Mouse (Mus musculus) MEL (cell line): Measurements from ENCODE around the gene Mylk3. TPM values are rescaled to one million over a fixed set of nuclear protein-coding genes. Genes with fewer than 3 reads are reported as not detected.
A peak's percentile ranks its signal among the peaks of the same experiment; 100 is the strongest.

Experiments
- DNase-seq: peaks from one replicate; pipeline ENCODE4 v3.0.0; 2011; ENCODE audit warnings: low read depth, low spot score
- H3K27ac ChIP-seq: 2 replicates; pipeline ENCODE4 v1.5.1; 2012; ENCODE audit warnings: low read depth, mild to moderate bottlenecking, control low read depth, low read length, moderate library complexity; ENCODE audit not compliant: control insufficient read depth
- H3K27me3 ChIP-seq, 2 experiments: fragments of 150-350 bp in 1 of 2; sonication (generic) in 1 of 2; 2 replicates each; pipeline ENCODE4 v1.6.1; 2012; ENCODE audit warnings: low read length in 2 of 2, mild to moderate bottlenecking in 2 of 2, improper control_type of control experiment in 1 of 2, moderate library complexity in 1 of 2; ENCODE audit not compliant: insufficient read depth in 2 of 2, control insufficient read depth in 1 of 2
- H3K36me3 ChIP-seq, 2 experiments: 2 replicates each; pipeline ENCODE4 v1.6.1; 2012 to 2014; ENCODE audit warnings: low read length in 2 of 2, improper control_type of control experiment in 1 of 2, inconsistent platforms in 1 of 2, mild to moderate bottlenecking in 1 of 2; ENCODE audit not compliant: insufficient read depth in 2 of 2, control insufficient read depth in 1 of 2
- H3K4me1 ChIP-seq, 2 experiments: fragments of 150-350 bp in 1 of 2; sonication (generic) in 1 of 2; 2 replicates each; pipeline ENCODE4 v1.6.1; 2012; ENCODE audit warnings: low read length in 2 of 2, improper control_type of control experiment in 1 of 2, mild to moderate bottlenecking in 1 of 2; ENCODE audit not compliant: insufficient read depth in 2 of 2, control insufficient read depth in 1 of 2
- H3K4me3 ChIP-seq, 2 experiments: fragments of 150-350 bp in 1 of 2; sonication (generic) in 1 of 2; 2 replicates each; pipeline ENCODE4 v1.5.1; 2012; ENCODE audit warnings: low read depth in 2 of 2, low read length in 2 of 2, mild to moderate bottlenecking in 2 of 2, moderate library complexity in 2 of 2, control low read depth in 1 of 2, improper control_type of control experiment in 1 of 2; ENCODE audit not compliant: control insufficient read depth in 1 of 2, insufficient read depth in 1 of 2
- H3K79me2 ChIP-seq: 2 replicates; pipeline ENCODE4 v1.6.1; 2012; ENCODE audit warnings: mild to moderate bottlenecking, low read length, moderate library complexity; ENCODE audit not compliant: control insufficient read depth, poor library complexity, insufficient read depth
- H3K9ac ChIP-seq: 2 replicates; pipeline ENCODE4 v1.6.1; 2012; ENCODE audit warnings: low read depth, mild to moderate bottlenecking, control low read depth, low read length, moderate library complexity; ENCODE audit not compliant: control insufficient read depth, poor library complexity, severe bottlenecking
- H3K9me3 ChIP-seq: fragments of 150-350 bp; sonication (generic); replicated peaks from 2 replicates; pipeline ENCODE4 v1.6.1; 2012; ENCODE audit warnings: mild to moderate bottlenecking, low read length, improper control_type of control experiment, moderate library complexity; ENCODE audit not compliant: insufficient read depth
- BHLHE40 ChIP-seq: IDR thresholded peaks from 2 replicates; pipeline ENCODE4 v1.6.1; 2012; ENCODE audit warnings: low read depth, mild to moderate bottlenecking, inconsistent platforms, low read length, improper control_type of control experiment, borderline replicate concordance
- CHD1 ChIP-seq: IDR thresholded peaks from 2 replicates; pipeline ENCODE4 v1.6.1; 2012; ENCODE audit warnings: low read depth, mild to moderate bottlenecking, inconsistent platforms, low read length, improper control_type of control experiment
- CHD2 ChIP-seq: IDR thresholded peaks from 2 replicates; pipeline ENCODE4 v1.6.1; 2011; ENCODE audit warnings: low read length, improper control_type of control experiment
- CTCF ChIP-seq, 3 experiments: IDR thresholded peaks in 2 of 3; conservative IDR thresholded peaks in 1 of 3; 2 replicates each; pipeline ENCODE4 v1.5.1; 2011 to 2012; ENCODE audit warnings: low read length in 3 of 3, low read depth in 2 of 3, mild to moderate bottlenecking in 2 of 3, improper control_type of control experiment in 1 of 3, inconsistent platforms in 1 of 3, mixed read lengths in 1 of 3, moderate library complexity in 1 of 3; ENCODE audit not compliant: control insufficient read depth in 1 of 3, insufficient read depth in 1 of 3, poor library complexity in 1 of 3, severe bottlenecking in 1 of 3
- E2F4 ChIP-seq: IDR thresholded peaks from 2 replicates; pipeline ENCODE4 v1.6.1; 2011; ENCODE audit warnings: low read depth, low read length, improper control_type of control experiment, borderline replicate concordance
- ELF1 ChIP-seq: IDR thresholded peaks from 2 replicates; pipeline ENCODE4 v1.6.1; 2014; ENCODE audit warnings: low read depth, mild to moderate bottlenecking, inconsistent platforms, low read length, improper control_type of control experiment, moderate library complexity
- EP300 ChIP-seq, 2 experiments: IDR thresholded peaks; 2 replicates each; pipeline ENCODE4 v1.6.1; 2011; ENCODE audit warnings: improper control_type of control experiment in 2 of 2, low read length in 2 of 2, low read depth in 1 of 2, mild to moderate bottlenecking in 1 of 2
- ETS1 ChIP-seq: IDR thresholded peaks from 2 replicates; pipeline ENCODE4 v1.6.1; 2012; ENCODE audit warnings: low read depth, mild to moderate bottlenecking, inconsistent platforms, low read length, improper control_type of control experiment, moderate library complexity
- GATA1 ChIP-seq: IDR thresholded peaks from 2 replicates; pipeline ENCODE4 v1.6.1; 2011; ENCODE audit warnings: low read depth, low read length, improper control_type of control experiment
- HCFC1 ChIP-seq: IDR thresholded peaks from 2 replicates; pipeline ENCODE4 v1.6.1; 2012; ENCODE audit warnings: low read depth, mild to moderate bottlenecking, inconsistent platforms, low read length, improper control_type of control experiment, moderate library complexity
- JUND ChIP-seq: IDR thresholded peaks from 2 replicates; pipeline ENCODE4 v1.6.1; 2011; ENCODE audit warnings: low read depth, mild to moderate bottlenecking, improper control_type of control experiment, low read length
- KAT2A ChIP-seq: conservative IDR thresholded peaks from 2 replicates; pipeline ENCODE4 v1.6.1; 2012; ENCODE audit warnings: low read depth, low read length, improper control_type of control experiment, inconsistent platforms
- MAFK ChIP-seq: IDR thresholded peaks from 2 replicates; pipeline ENCODE4 v1.6.1; 2011; ENCODE audit warnings: low read depth, mild to moderate bottlenecking, low read length, improper control_type of control experiment, borderline replicate concordance
- MAX ChIP-seq: IDR thresholded peaks from 2 replicates; pipeline ENCODE4 v1.6.1; 2011; ENCODE audit warnings: low read length, improper control_type of control experiment
- MAZ ChIP-seq: IDR thresholded peaks from 2 replicates; pipeline ENCODE4 v1.6.1; 2012; ENCODE audit warnings: low read depth, mild to moderate bottlenecking, inconsistent platforms, low read length, improper control_type of control experiment
- MEF2A ChIP-seq: IDR thresholded peaks from 2 replicates; pipeline ENCODE4 v1.6.1; 2014; ENCODE audit warnings: low read depth, mild to moderate bottlenecking, inconsistent platforms, low read length, improper control_type of control experiment; ENCODE audit not compliant: poor library complexity, insufficient replicate concordance, severe bottlenecking; ENCODE audit errors: extremely low read depth
- MXI1 ChIP-seq: IDR thresholded peaks from 2 replicates; pipeline ENCODE4 v1.6.1; 2011; ENCODE audit warnings: mild to moderate bottlenecking, low read depth, low read length, improper control_type of control experiment
- MYB ChIP-seq: IDR thresholded peaks from 2 replicates; pipeline ENCODE4 v1.6.1; 2011; ENCODE audit warnings: mild to moderate bottlenecking, low read depth, low read length, improper control_type of control experiment
- MYC ChIP-seq: IDR thresholded peaks from 2 replicates; pipeline ENCODE4 v1.6.1; 2011; ENCODE audit warnings: low read depth, mild to moderate bottlenecking, low read length, improper control_type of control experiment, moderate library complexity
- NELFE ChIP-seq: IDR thresholded peaks from 2 replicates; pipeline ENCODE4 v1.6.1; 2011; ENCODE audit warnings: low read depth, low read length, improper control_type of control experiment
- POLR2A ChIP-seq, 2 experiments: IDR thresholded peaks; 2 replicates each; pipeline ENCODE4 v1.6.1; 2011 to 2012; ENCODE audit warnings: low read length in 2 of 2, mild to moderate bottlenecking in 2 of 2, control low read depth in 1 of 2, improper control_type of control experiment in 1 of 2, low read depth in 1 of 2, moderate library complexity in 1 of 2; ENCODE audit not compliant: control insufficient read depth in 1 of 2, insufficient read depth in 1 of 2, poor library complexity in 1 of 2
- POLR2AphosphoS2 ChIP-seq: IDR thresholded peaks from 2 replicates; pipeline ENCODE4 v1.6.1; 2011; ENCODE audit warnings: low read length, improper control_type of control experiment
- POLR2AphosphoS5 ChIP-seq: IDR thresholded peaks from 2 replicates; pipeline ENCODE4 v1.6.1; 2012; ENCODE audit warnings: low read depth, borderline replicate concordance, mild to moderate bottlenecking, inconsistent platforms, low read length, moderate library complexity, mixed read lengths
- RAD21 ChIP-seq: IDR thresholded peaks from 2 replicates; pipeline ENCODE4 v1.6.1; 2011; ENCODE audit warnings: mild to moderate bottlenecking, low read depth, low read length, improper control_type of control experiment
- SIN3A ChIP-seq: IDR thresholded peaks from 2 replicates; pipeline ENCODE4 v1.6.1; 2012; ENCODE audit warnings: low read length, improper control_type of control experiment, inconsistent platforms
- SMC3 ChIP-seq: IDR thresholded peaks from 2 replicates; pipeline ENCODE4 v1.6.1; 2011; ENCODE audit warnings: low read depth, low read length, improper control_type of control experiment
- TAL1 ChIP-seq: IDR thresholded peaks from 2 replicates; pipeline ENCODE4 v1.6.1; 2012; ENCODE audit warnings: mild to moderate bottlenecking, inconsistent platforms, low read length, moderate library complexity, mixed read lengths
- TCF12 ChIP-seq: IDR thresholded peaks from 2 replicates; pipeline ENCODE4 v1.6.1; 2014; ENCODE audit warnings: low read depth, mild to moderate bottlenecking, inconsistent platforms, low read length, improper control_type of control experiment, moderate library complexity
- UBTF ChIP-seq: IDR thresholded peaks from 2 replicates; pipeline ENCODE4 v1.6.1; 2012; ENCODE audit warnings: low read depth, mild to moderate bottlenecking, inconsistent platforms, low read length, improper control_type of control experiment, moderate library complexity, borderline replicate concordance; ENCODE audit not compliant: insufficient read depth
- USF1 ChIP-seq: IDR thresholded peaks from 2 replicates; pipeline ENCODE4 v1.6.1; 2014; ENCODE audit warnings: low read depth, mild to moderate bottlenecking, inconsistent platforms, low read length, improper control_type of control experiment, moderate library complexity
- USF2 ChIP-seq, 2 experiments: IDR thresholded peaks; 2 replicates each; pipeline ENCODE4 v1.6.1; 2011 to 2012; ENCODE audit warnings: improper control_type of control experiment in 2 of 2, low read length in 2 of 2, borderline replicate concordance in 1 of 2, inconsistent platforms in 1 of 2, low read depth in 1 of 2, mild to moderate bottlenecking in 1 of 2; ENCODE audit not compliant: insufficient read depth in 1 of 2
- ZC3H11A ChIP-seq: IDR thresholded peaks from 2 replicates; pipeline ENCODE4 v1.6.1; 2012; ENCODE audit warnings: low read depth, mild to moderate bottlenecking, inconsistent platforms, low read length, improper control_type of control experiment
- ZKSCAN1 ChIP-seq: IDR thresholded peaks from 2 replicates; pipeline ENCODE4 v1.6.1; 2012; ENCODE audit warnings: low read depth, mild to moderate bottlenecking, inconsistent platforms, low read length, improper control_type of control experiment, moderate library complexity
- ZMIZ1 ChIP-seq: IDR thresholded peaks from 2 replicates; pipeline ENCODE4 v1.6.1; 2012; ENCODE audit warnings: low read depth, mild to moderate bottlenecking, inconsistent platforms, low read length, improper control_type of control experiment, moderate library complexity
- ZNF384 ChIP-seq: IDR thresholded peaks from 2 replicates; pipeline ENCODE4 v1.6.1; 2012; ENCODE audit warnings: low read depth, mild to moderate bottlenecking, inconsistent platforms, low read length, improper control_type of control experiment
- polyA plus RNA-seq, 2 experiments: library from polyadenylated mRNA; stranded (reverse) in 1 of 2; unstranded in 1 of 2; fragments of >175 nt in 1 of 2; fragments of >200 nt in 1 of 2; gene quantifications; 2 replicates each; pipeline versions ENCODE4 v1.2.1 to v1.2.4; 2012; ENCODE audit warnings: low replicate concordance in 2 of 2, low read depth in 1 of 2; ENCODE audit not compliant: insufficient read length in 2 of 2, insufficient read depth in 1 of 2, missing spikeins in 1 of 2
- total RNA-seq: library from RNA; depleted of rRNA; stranded (reverse); fragments of 300-350 nt; gene quantifications from 2 replicates; pipeline ENCODE4 v1.2.3, GENCODE M21; 2012

Mylk3 gene
- total and polyA plus RNA-seq, 3 experiments, result 9.5 to 10.4 TPM; not detected in 1

DNA sequence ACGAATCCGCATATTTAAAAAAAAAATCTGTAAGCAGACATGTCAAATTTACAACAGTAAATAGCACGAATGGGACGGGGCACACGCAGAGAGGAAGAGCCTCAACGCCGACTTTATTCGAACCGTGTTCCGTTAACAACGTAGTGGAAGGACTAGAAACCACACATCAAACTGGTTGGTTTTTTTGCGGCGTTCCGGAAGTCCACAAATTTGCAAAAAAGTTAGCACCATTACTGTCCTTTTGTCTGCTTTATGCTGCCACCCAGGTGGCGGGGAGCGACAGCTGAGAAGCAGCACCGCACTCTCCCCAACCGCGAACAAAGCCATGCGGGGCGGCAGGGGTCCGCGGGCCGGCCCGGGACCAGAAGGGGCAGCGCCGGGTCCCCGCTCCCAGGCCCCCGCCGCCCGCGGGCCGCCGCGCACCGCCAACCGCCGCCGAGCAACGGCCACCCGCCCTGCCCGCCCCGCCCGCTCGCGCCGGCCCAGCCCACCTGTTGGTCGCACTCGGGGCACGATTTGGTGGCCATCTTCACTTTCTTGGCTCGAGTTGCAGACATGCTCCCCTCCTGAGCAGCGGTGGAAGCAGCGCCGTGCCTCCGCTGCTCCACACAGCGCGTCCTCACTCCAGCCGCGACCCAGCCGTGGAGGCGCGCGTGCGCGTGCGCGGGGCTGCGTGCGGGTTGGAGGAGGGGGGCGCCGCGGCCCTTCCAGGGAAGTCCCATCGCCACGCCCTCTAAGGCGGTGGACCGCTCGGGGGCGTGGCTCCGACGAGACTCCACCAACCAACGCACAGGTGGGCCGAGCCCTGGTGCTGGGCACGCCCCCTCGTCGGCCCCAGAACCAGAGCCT, 46.2 kb upstream of the Mylk3 start, which contains the start of gene 4921524J17Rik:
Gene 4921524J17Rik (minus strand): TSS at position 666 of the 849 bp plus-strand sequence.
- Histone ChIP-seq H3K9me3 (no peaks in the 10 kb centered on the region), H3K4me1 (peaks cover 17 to 18% of the 10 kb centered on the region in 2 experiments)
- DNase-seq, result peak; percentile 96
- TF ChIP-seq POLR2A (IDR thresholded peaks at IDR 0.05; ENCODE audit: control insufficient read depth in 1 of 2, insufficient read depth in 1 of 2, low read depth in 1 of 2, low read length in 2 of 2, poor library complexity in 1 of 2) (peak; percentile 90), CHD1 (no peak), JUND (no peak), SIN3A (peak; percentile 34; the same call in 1 of the 2 replicates), ZC3H11A (no peak), RAD21 (no peak), ZNF384 (peak; percentile 42; the same call in 1 of the 2 replicates), EP300 (IDR thresholded peaks at IDR 0.05; ENCODE audit: low read depth in 1 of 2, low read length in 2 of 2) (peak in 1 of 2 experiments; percentile 8; a peak in 1 of 4 replicates), POLR2AphosphoS2 (peak; percentile 65; the same call in 1 of the 2 replicates), KAT2A (no peak), CTCF (IDR thresholded peaks at IDR 0.05 in 2 of 3, conservative IDR thresholded peaks at IDR 0.05 in 1 of 3; ENCODE audit: control insufficient read depth in 1 of 3, insufficient read depth in 1 of 3, low read depth in 2 of 3, low read length in 3 of 3, poor library complexity in 1 of 3, severe bottlenecking in 1 of 3) (no peak), MEF2A (no peak), HCFC1 (peak; percentile 55; the same call in 1 of the 2 replicates), E2F4 (no peak), SMC3 (no peak), UBTF (no peak), ZMIZ1 (peak; percentile 81), MYC (0 out of 2 replicates have a peak, but pooled peaks have one; percentile 6), POLR2AphosphoS5 (no peak), MAFK (no peak), MXI1 (peak; percentile 58), TCF12 (0 out of 2 replicates have a peak, but pooled peaks have one; percentile 49), USF1 (no peak), MYB (no peak), MAZ (peak; percentile 78; the same call in 1 of the 2 replicates), TAL1 (no peak), GATA1 (no peak), BHLHE40 (no peak), ETS1 (no peak; the same call in 1 of the 2 replicates), ZKSCAN1 (no peak), ELF1 (0 out of 2 replicates have a peak, but pooled peaks have one; percentile 19), CHD2 (no peak), MAX (peak; percentile 42; the same call in 1 of the 2 replicates), NELFE (peak; percentile 83), USF2 (IDR thresholded peaks at IDR 0.05; ENCODE audit: borderline replicate concordance in 1 of 2, insufficient read depth in 1 of 2, low read depth in 1 of 2, low read length in 2 of 2) (no peak)

More for the DNA sequence above, 46.2 kb upstream of the Mylk3 start, which contains the start of gene 4921524J17Rik:
- H3K36me3 ChIP-seq, result peaks cover 0 to 36% of the 10 kb centered on the region in 2 experiments; a peak in 2 of 4 replicates
- H3K27ac ChIP-seq, result peak within 1 kb of the TSS; percentile 90
- H3K4me3 ChIP-seq, result peak within 1 kb of the TSS; percentile 96 to 99
- H3K27me3 ChIP-seq, result no peaks in the 10 kb centered on the region
- H3K9ac ChIP-seq, result peak within 1 kb of the TSS; percentile 84
- H3K79me2 ChIP-seq, result peaks cover 36% of the 10 kb centered on the region
